ENCODE assay signal across 27 mouse cellular contexts in genomic region chr15:79606161-79606560, GRCm38 (mm10). TPM values are rescaled to one million over a fixed set of nuclear protein-coding genes. Genes with fewer than 3 reads are reported as not detected.
DNase-seq lines count a peak whose midpoint lies in the region; ATAC-seq and TF ChIP-seq lines count a peak whose summit lies in the region.
"Had no signal": no experiment of that assay in that cellular context is flagged by ENCODE, and none has a peak within 500 bp of the region (broad histone marks: within the 10 kb centered on the region; RNA-seq: fewer than 3 reads in every experiment).

No protein-coding gene starts in this region.

- intact Hi-C loops in heart, adult 2 months (cut with DNase I) = loop anchor here (5.0 to 10.0 kb wide), 3 partner anchors 134 to 384 kb away; no protein-coding TSS in a partner anchor

- peak; percentile 46 for DNase-seq in forebrain, postnatal 0 days
- peak; percentile 36 for DNase-seq in layer of hippocampus, adult 9-11 months
- DNase-seq in layer of hippocampus, postnatal 10 days (ENCODE audit: low spot score in 2 of 2) = no peak
- peak; percentile 12 for DNase-seq in brain, embryonic 18.5 days (ENCODE audit: low read depth, low spot score)
- no peak for DNase-seq in heart, adult 2 months
- no peak for DNase-seq in cerebellum, adult 8-10 months
- DNase-seq: adrenal gland, adult 2 months; adrenal gland, postnatal 10 days; adrenal gland, postnatal 25 days; B cell, adult 2 months; cerebellum, adult 11-12 months; cerebellum, adult 2 months; cerebellum, adult 9-11 months; cerebellum, postnatal 14 days; cerebellum, postnatal 36 days; embryo, embryonic 11 days had no signal

- no peak for TF ChIP-seq CTCF in forebrain, postnatal 0 days (IDR thresholded peaks at IDR 0.05; ENCODE audit: low read depth)
- no peak for TF ChIP-seq CTCF in ES-Bruce4 (IDR thresholded peaks at IDR 0.05; ENCODE audit: low read depth, low read length)
- no peak for TF ChIP-seq CTCF in heart, adult 2 months (IDR thresholded peaks at IDR 0.05)

- 67% methylated on average over 12 of the region's 12 CpGs for WGBS in forebrain, postnatal 0 days
- WGBS in forebrain, embryonic 15.5 days = 78% methylated on average over 12 of the region's 12 CpGs
- WGBS in heart, adult 2 months = 87% methylated on average over 12 of the region's 12 CpGs

- no peak overlapping the region for H3K4me3 ChIP-seq in forebrain, postnatal 0 days (ENCODE audit: low read depth, low read length)
- no peak overlapping the region for H3K4me3 ChIP-seq in forebrain, embryonic 15.5 days
- no peak overlapping the region for H3K4me3 ChIP-seq in ES-Bruce4 (ENCODE audit: low read depth, low read length)
- no peak overlapping the region for H3K4me3 ChIP-seq in heart, adult 2 months
- H3K4me3 ChIP-seq: embryonic facial prominence, embryonic 13.5 days; embryonic facial prominence, embryonic 15.5 days; erythroblast, embryonic 14.5 days; forebrain, embryonic 10.5 days; forebrain, embryonic 12.5 days had no signal

- peak; percentile 36 for ATAC-seq in forebrain, postnatal 0 days
- no peak for ATAC-seq in forebrain, embryonic 15.5 days (replicated peaks)
- ATAC-seq: CD4-positive, CD25-positive, alpha-beta regulatory T cell, adult 4 months; forebrain, embryonic 14.5 days had no signal

- H3K4me1 ChIP-seq in forebrain, postnatal 0 days (ENCODE audit: insufficient read depth) = no peaks in the 10 kb centered on the region
- peaks cover 7% of the 10 kb centered on the region for H3K4me1 ChIP-seq in forebrain, embryonic 15.5 days
- no peaks in the 10 kb centered on the region for H3K4me1 ChIP-seq in ES-Bruce4 (ENCODE audit: control insufficient read depth, insufficient read depth, low read length)
- H3K4me1 ChIP-seq in heart, adult 2 months (ENCODE audit: control insufficient read depth, insufficient read depth, low read length) = no peaks in the 10 kb centered on the region

- no peak for TF ChIP-seq POLR2A in ES-Bruce4 (IDR thresholded peaks at IDR 0.05; ENCODE audit: insufficient read depth, low read length)
- no peak for TF ChIP-seq POLR2A in heart, adult 2 months (IDR thresholded peaks at IDR 0.05; ENCODE audit: insufficient read depth, low read depth, low read length)

- no peaks in the 10 kb centered on the region for H3K79me2 ChIP-seq in heart, adult 2 months (replicated peaks; ENCODE audit: control insufficient read depth, insufficient read depth, low read length)

- H3K27me3 ChIP-seq in forebrain, postnatal 0 days (ENCODE audit: insufficient read depth, low read length) = 0 out of 2 replicates have a peak, but pooled peaks cover 4% of the 10 kb centered on the region
- H3K27me3 ChIP-seq in forebrain, embryonic 15.5 days = no peaks in the 10 kb centered on the region
- no peaks in the 10 kb centered on the region for H3K27me3 ChIP-seq in ES-Bruce4 (ENCODE audit: control insufficient read depth, insufficient read depth, low read length, poor library complexity, severe bottlenecking)
- 0 out of 2 replicates have a peak, but pooled peaks cover 3% of the 10 kb centered on the region for H3K27me3 ChIP-seq in heart, adult 2 months (ENCODE audit: control insufficient read depth, insufficient read depth, low read length)
- H3K27me3 ChIP-seq: CH12.LX had no signal

- H3K36me3 ChIP-seq in forebrain, postnatal 0 days (ENCODE audit: insufficient read depth) = no peaks in the 10 kb centered on the region
- peaks cover 12% of the 10 kb centered on the region for H3K36me3 ChIP-seq in forebrain, embryonic 15.5 days
- peaks cover 7% of the 10 kb centered on the region for H3K36me3 ChIP-seq in ES-Bruce4 (ENCODE audit: control insufficient read depth, insufficient read depth, low read length, poor library complexity, severe bottlenecking)
- no peaks in the 10 kb centered on the region for H3K36me3 ChIP-seq in heart, adult 2 months (ENCODE audit: control insufficient read depth, insufficient read depth, low read length)
- H3K36me3 ChIP-seq: embryonic facial prominence, embryonic 15.5 days had no signal

- no peak overlapping the region for H3K9ac ChIP-seq in forebrain, postnatal 0 days
- H3K9ac ChIP-seq in forebrain, embryonic 15.5 days (replicated peaks) = no peak overlapping the region
- H3K9ac ChIP-seq in ES-Bruce4 (ENCODE audit: low read depth, poor library complexity, severe bottlenecking) = no peak overlapping the region
- no peak overlapping the region for H3K9ac ChIP-seq in heart, adult 2 months (ENCODE audit: low read depth, low read length)
- H3K9ac ChIP-seq: embryonic facial prominence, embryonic 13.5 days; embryonic facial prominence, embryonic 15.5 days; forebrain, embryonic 12.5 days had no signal

- H3K9me3 ChIP-seq in forebrain, postnatal 0 days (ENCODE audit: low read length) = no peaks in the 10 kb centered on the region
- H3K9me3 ChIP-seq in forebrain, embryonic 15.5 days = no peaks in the 10 kb centered on the region
- H3K9me3 ChIP-seq in ES-Bruce4 (replicated peaks; ENCODE audit: control insufficient read depth, insufficient read depth, low read length, poor library complexity, severe bottlenecking) = no peaks in the 10 kb centered on the region; the same call in 1 of the 2 replicates
- H3K9me3 ChIP-seq: forebrain, embryonic 12.5 days had no signal

- no peak overlapping the region for H3K4me2 ChIP-seq in forebrain, postnatal 0 days (ENCODE audit: low read depth)
- no peak overlapping the region for H3K4me2 ChIP-seq in forebrain, embryonic 15.5 days (replicated peaks)
- H3K4me2 ChIP-seq: embryonic facial prominence, embryonic 13.5 days; embryonic facial prominence, embryonic 15.5 days; forebrain, embryonic 12.5 days had no signal

- no peak for TF ChIP-seq EP300 in ES-Bruce4 (IDR thresholded peaks at IDR 0.05; ENCODE audit: insufficient read depth, low read depth, low read length)
- TF ChIP-seq EP300 in heart, adult 2 months (IDR thresholded peaks at IDR 0.05; ENCODE audit: insufficient read depth, low read depth, low read length) = no peak

- H3K27ac ChIP-seq in forebrain, postnatal 0 days (ENCODE audit: low read depth, low read length) = no peak overlapping the region
- no peak overlapping the region for H3K27ac ChIP-seq in forebrain, embryonic 15.5 days (replicated peaks)
- 0 out of 2 replicates have a peak overlapping the region, but pooled peaks have one; percentile 34 for H3K27ac ChIP-seq in ES-Bruce4 (ENCODE audit: insufficient read depth, low read length)
- H3K27ac ChIP-seq in heart, adult 2 months = no peak overlapping the region
- H3K27ac ChIP-seq: embryonic facial prominence, embryonic 13.5 days; embryonic facial prominence, embryonic 15.5 days; forebrain, embryonic 10.5 days; forebrain, embryonic 12.5 days had no signal

RNA-seq across cellular contexts. Expression of gene Dmc1, which starts 1.3 kb away (rescaled TPM):
- 1.8 and 3.2 TPM in 2 replicates for total RNA-seq in forebrain, postnatal 0 days (2014; rRNA removed)
- 0.44 and 0.49 TPM in 2 replicates for polyA plus RNA-seq in forebrain, postnatal 0 days (2015; fragmentation: Nextera tagmentation; extraction: Ambion mirVana)
- 0.59 and 0.67 TPM in 2 replicates for polyA plus RNA-seq in forebrain, embryonic 15.5 days (2015; fragmentation: Nextera tagmentation; extraction: Ambion mirVana)
- total RNA-seq in layer of hippocampus, postnatal 10 days (2021) = 1 to 10 TPM; 1.3 to 1.7 TPM
- polyA plus RNA-seq in ES-Bruce4 (2011; ENCODE audit: insufficient read depth, insufficient read length, low read depth, missing spikeins) = 23.5 and 26.8 TPM in 2 replicates
- total RNA-seq in heart, adult 2 months (2021) = not detected
- 0.12 TPM in 1 of 2 replicates, not detected in the other for polyA plus RNA-seq in heart, adult 2 months (2012; rRNA removed)
- total RNA-seq: CH12.LX, MEL had no signal
- polyA plus RNA-seq: CD4-positive, CD25-positive, alpha-beta regulatory T cell, adult 4 months; erythroblast, embryonic 14.5 days had no signal

RNA-seq across cellular contexts. Expression of gene Fam227a, which starts 52.6 kb away (rescaled TPM):
- 17.1 and 25.7 TPM in 2 replicates for total RNA-seq in forebrain, postnatal 0 days (2014; rRNA removed)
- polyA plus RNA-seq in forebrain, postnatal 0 days (2015; fragmentation: Nextera tagmentation; extraction: Ambion mirVana) = 1.0 and 1.9 TPM in 2 replicates
- 4.7 and 5.2 TPM in 2 replicates for polyA plus RNA-seq in forebrain, embryonic 15.5 days (2015; fragmentation: Nextera tagmentation; extraction: Ambion mirVana)
- 10 to 100 TPM in 1 of 2 experiments, 1 to 10 TPM in 1; 9.2 to 10.1 TPM for total RNA-seq in layer of hippocampus, postnatal 10 days (2021)
- 3.2 and 3.4 TPM in 2 replicates for polyA plus RNA-seq in ES-Bruce4 (2011; ENCODE audit: insufficient read depth, insufficient read length, low read depth, missing spikeins)
- under 1 TPM; 0.75 to 0.84 TPM for total RNA-seq in heart, adult 2 months (2021)
- 1.2 and 1.4 TPM in 2 replicates for polyA plus RNA-seq in heart, adult 2 months (2012; rRNA removed)
- polyA plus RNA-seq: erythroblast, embryonic 14.5 days had no signal

RNA-seq across cellular contexts. Expression of gene Cby1, which starts 52.8 kb away (rescaled TPM):
- 70.3 and 107 TPM in 2 replicates for total RNA-seq in forebrain, postnatal 0 days (2014; rRNA removed)
- polyA plus RNA-seq in forebrain, postnatal 0 days (2015; fragmentation: Nextera tagmentation; extraction: Ambion mirVana) = 117 and 119 TPM in 2 replicates
- 116 and 124 TPM in 2 replicates for polyA plus RNA-seq in forebrain, embryonic 15.5 days (2015; fragmentation: Nextera tagmentation; extraction: Ambion mirVana)
- 10 to 100 TPM; 55.6 to 56.6 TPM for total RNA-seq in layer of hippocampus, postnatal 10 days (2021)
- polyA plus RNA-seq in ES-Bruce4 (2011; ENCODE audit: insufficient read depth, insufficient read length, low read depth, missing spikeins) = 22.0 and 28.7 TPM in 2 replicates
- 10 to 100 TPM; 18.6 to 19.3 TPM for total RNA-seq in heart, adult 2 months (2021)
- 10.1 and 13.8 TPM in 2 replicates for polyA plus RNA-seq in heart, adult 2 months (2012; rRNA removed)

RNA-seq across cellular contexts. Expression of gene Ddx17, which starts 59.6 kb away (rescaled TPM):
- total RNA-seq in forebrain, postnatal 0 days (2014; rRNA removed) = 373 and 392 TPM in 2 replicates
- polyA plus RNA-seq in forebrain, postnatal 0 days (2015; fragmentation: Nextera tagmentation; extraction: Ambion mirVana) = 21.5 and 26.5 TPM in 2 replicates
- 60.1 and 63.7 TPM in 2 replicates for polyA plus RNA-seq in forebrain, embryonic 15.5 days (2015; fragmentation: Nextera tagmentation; extraction: Ambion mirVana)
- 100 to 1,000 TPM; 381 to 420 TPM for total RNA-seq in layer of hippocampus, postnatal 10 days (2021)
- 375 and 392 TPM in 2 replicates for polyA plus RNA-seq in ES-Bruce4 (2011; ENCODE audit: insufficient read depth, insufficient read length, low read depth, missing spikeins)
- total RNA-seq in heart, adult 2 months (2021) = 10 to 100 TPM; 77.6 to 95.1 TPM
- polyA plus RNA-seq in heart, adult 2 months (2012; rRNA removed) = 122 and 219 TPM in 2 replicates

Comparison
In these comparisons a context has a peak if more than half of its experiments do, and no peak if none do; other contexts are left out.
1. DNase-seq: peak in forebrain, postnatal 0 days (single experiment), layer of hippocampus, adult 9-11 months (single experiment) and brain, embryonic 18.5 days (single experiment); none in layer of hippocampus, postnatal 10 days (0 of 2), heart, adult 2 months (0 of 2) and cerebellum, adult 8-10 months (single experiment).
2. RNA of gene Dmc1, which starts 1.3 kb away (polyA plus RNA-seq): 23.5 to 26.8 TPM in ES-Bruce4; 0.59 to 0.67 TPM in forebrain, embryonic 15.5 days, 0.44 to 0.49 TPM in forebrain, postnatal 0 days and 0.12 TPM in heart, adult 2 months; every median in the first group is over 10 times any median in the second.